Mouse (Mus musculus) thymus, adult 18-20 months (tissue): ENCODE results near the gene Wnk1.
"Not testable (repeated sequence)": the region's sequence is repeated elsewhere in the genome, so short reads cannot be mapped to it uniquely, and the experiment has no call there.

Source experiments
- DNase-seq, 2 experiments: peaks; one replicate each; pipeline ENCODE4 v3.0.0; 2022; ENCODE audit warnings: mixed read lengths in 2 of 2

The Wnk1 gene

GRCm38 (mm10) chr6:120038366-120039255 is at the start of gene Wnk1:
Wnk1 (minus strand) TSS chr6:120038672.
- peak; percentile 96 to 97 for DNase-seq

- DNase-seq, result not testable (repeated sequence)
Observed at GRCm38 (mm10) chr6:120087041-120087440, 48.6 kb upstream of the Wnk1 start.

- DNase-seq, result no peak
Observed at GRCm38 (mm10) chr6:120085832-120086231, 47.4 kb upstream of the Wnk1 start.

- no peak for DNase-seq
Observed at GRCm38 (mm10) chr6:120084983-120085382, 46.5 kb upstream of the Wnk1 start.

- DNase-seq, result no peak
Observed at GRCm38 (mm10) chr6:120083442-120083841, 45.0 kb upstream of the Wnk1 start.

- DNase-seq, result peak in 1 of 2 experiments; percentile 38
Observed at GRCm38 (mm10) chr6:120082951-120083411, 44.5 kb upstream of the Wnk1 start.

- DNase-seq, result no peak
Observed at GRCm38 (mm10) chr6:120082251-120082950, 43.9 kb upstream of the Wnk1 start.

- peak; percentile 39 to 70 for DNase-seq
Observed at GRCm38 (mm10) chr6:120081516-120081915, 43.0 kb upstream of the Wnk1 start.

- no peak for DNase-seq
Observed at GRCm38 (mm10) chr6:120079547-120079946, 41.1 kb upstream of the Wnk1 start.

GRCm38 (mm10) chr6:120076619-120077450 is 38.4 kb upstream of the Wnk1 start:
- DNase-seq, result no peak

GRCm38 (mm10) chr6:120072630-120073029 is 34.2 kb upstream of the Wnk1 start:
- no peak for DNase-seq

- DNase-seq, result no peak
Observed at GRCm38 (mm10) chr6:120069546-120069945, 31.1 kb upstream of the Wnk1 start.

- no peak for DNase-seq
Observed at GRCm38 (mm10) chr6:120065552-120066177, 27.2 kb upstream of the Wnk1 start.

- no peak for DNase-seq
Observed at GRCm38 (mm10) chr6:120064627-120065026, 26.2 kb upstream of the Wnk1 start.

GRCm38 (mm10) chr6:120062934-120063333 is 24.5 kb upstream of the Wnk1 start:
- no peak for DNase-seq

GRCm38 (mm10) chr6:120055666-120056540 is 17.4 kb upstream of the Wnk1 start:
- DNase-seq, result peak; percentile 26 to 68

GRCm38 (mm10) chr6:120054412-120054811 is 15.9 kb upstream of the Wnk1 start:
- no peak for DNase-seq

- DNase-seq, result no peak
Observed at GRCm38 (mm10) chr6:120047705-120048292, 9.3 kb upstream of the Wnk1 start.

GRCm38 (mm10) chr6:120045406-120045805 is 6.9 kb upstream of the Wnk1 start:
- no peak for DNase-seq

- DNase-seq, result no peak
Observed at GRCm38 (mm10) chr6:120042632-120043220, 4.3 kb upstream of the Wnk1 start.

- DNase-seq, result no peak
Observed at GRCm38 (mm10) chr6:120040557-120040857, 2.0 kb upstream of the Wnk1 start.
